Mouse (Mus musculus): Measurements from ENCODE around the gene Lig3. TPM values are rescaled to one million over a fixed set of nuclear protein-coding genes. Genes with fewer than 3 reads are reported as not detected.
A peak's percentile ranks its signal among the peaks of the same experiment; 100 is the strongest.

Gene Lig3
- total RNA-seq (2021) = 10 to 100 TPM; 20.6 to 21.9 TPM
- long read RNA-seq, experiment 1, full-length matches to known transcripts = 3 of 7 reads
- long read RNA-seq, experiment 1, partial matches to known transcripts = 0 of 7 reads
- long read RNA-seq, experiment 1, other reads (novel, unspliced or antisense) = 4 of 7 reads
- long read RNA-seq, experiment 2, full-length matches to known transcripts = 6 of 9 reads
- long read RNA-seq, experiment 2, partial matches to known transcripts = 2 of 9 reads
- long read RNA-seq, experiment 2, other reads (novel, unspliced or antisense) = 1 of 9 reads

DNA sequence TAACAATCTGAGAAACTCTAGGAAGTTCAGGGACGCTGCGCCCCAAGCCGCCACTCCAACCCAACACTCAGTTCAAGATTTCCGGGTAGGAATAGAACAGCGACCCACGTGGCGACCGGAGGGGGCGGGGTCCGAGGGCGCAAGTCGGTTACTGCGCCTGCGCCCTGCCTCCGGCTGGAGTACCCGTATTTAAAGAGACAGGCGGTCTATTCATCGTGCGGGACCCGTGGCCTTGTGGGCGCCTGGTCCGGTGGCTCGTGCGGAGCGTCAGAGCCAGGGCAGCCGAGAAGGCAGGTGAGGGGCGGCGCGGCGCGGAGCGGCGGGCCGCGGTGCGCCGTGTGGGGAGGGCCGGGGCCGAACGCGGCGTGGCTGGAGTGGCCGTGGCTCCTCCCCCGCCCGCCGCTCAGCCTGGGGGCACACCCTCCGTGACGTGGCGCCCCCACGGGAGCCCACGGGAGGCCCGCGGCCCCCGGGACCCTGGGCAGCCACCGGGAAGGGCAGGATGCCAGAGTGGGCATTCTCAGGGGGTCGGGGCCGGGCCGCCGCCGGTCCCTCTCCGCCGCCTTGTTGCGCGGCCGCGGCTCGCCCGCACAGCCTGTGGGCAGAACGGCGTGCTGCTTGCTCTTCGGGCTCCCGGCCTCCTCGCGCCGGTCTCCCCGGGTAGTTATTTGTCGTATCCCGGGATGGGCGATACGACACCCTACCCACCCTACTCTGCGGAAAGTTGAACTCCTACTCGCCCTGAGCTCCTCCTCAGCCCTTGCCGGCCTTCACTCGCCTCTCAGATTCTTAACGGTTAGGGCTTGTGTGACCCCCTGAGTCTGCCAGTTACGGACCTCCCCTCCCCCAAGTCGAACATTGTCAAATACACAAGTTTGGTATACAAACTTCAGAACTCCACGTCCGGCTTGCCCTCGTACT is at the start of gene Lig3:
Lig3 (plus strand) TSS at position 126 of the 921 bp plus-strand sequence.
- intact Hi-C loops (cut with DNase I) = loop anchor here (2.0 kb wide), 1 partner anchor 16 kb away; the partner anchor contains the start of genes Cct6b and Zfp830
- peak; percentile 95 for DNase-seq

- no peak for DNase-seq
- intact Hi-C loops (cut with DNase I) = no loop called here
These were observed 46.7 kb upstream of the Lig3 start for GRCm38 (mm10) chr11:82734227-82734626.

- no peak for DNase-seq
- intact Hi-C loops (cut with DNase I) = no loop called here
These were observed 41.9 kb upstream of the Lig3 start for GRCm38 (mm10) chr11:82739006-82739405.

DNA sequence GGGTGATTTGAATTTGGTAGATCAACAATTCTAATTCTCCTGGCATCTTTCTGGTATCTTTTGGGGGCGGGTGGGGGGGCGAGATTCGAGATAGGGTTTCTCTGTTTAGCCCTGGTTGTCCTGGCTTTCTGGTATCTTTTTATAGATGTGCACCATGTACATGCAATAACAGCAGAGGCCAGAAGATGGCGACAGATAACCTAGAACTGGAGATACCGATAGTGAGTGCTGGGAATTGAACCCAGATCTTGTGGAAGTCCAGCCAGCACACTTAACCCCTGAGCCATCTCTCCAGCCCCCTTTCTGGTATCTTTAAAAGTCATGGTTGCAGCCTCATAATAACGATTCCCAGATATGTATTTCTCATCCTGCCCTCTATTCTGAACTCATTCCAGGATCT is 34.8 kb upstream of the Lig3 start:
- intact Hi-C loops (cut with DNase I) = loop anchor here (1.0 to 5.0 kb wide), 2 partner anchors 126 to 145 kb away; partner anchors contain the start of gene Rffl
- DNase-seq = peak; percentile 34 to 65

- intact Hi-C loops (cut with DNase I) = loop anchor here (1.0 to 5.0 kb wide), 2 partner anchors 125 to 144 kb away; partner anchors contain the start of gene Rffl
- DNase-seq = peak; percentile 13 to 21
These were observed 34.0 kb upstream of the Lig3 start for GRCm38 (mm10) chr11:82746857-82747366.

DNA sequence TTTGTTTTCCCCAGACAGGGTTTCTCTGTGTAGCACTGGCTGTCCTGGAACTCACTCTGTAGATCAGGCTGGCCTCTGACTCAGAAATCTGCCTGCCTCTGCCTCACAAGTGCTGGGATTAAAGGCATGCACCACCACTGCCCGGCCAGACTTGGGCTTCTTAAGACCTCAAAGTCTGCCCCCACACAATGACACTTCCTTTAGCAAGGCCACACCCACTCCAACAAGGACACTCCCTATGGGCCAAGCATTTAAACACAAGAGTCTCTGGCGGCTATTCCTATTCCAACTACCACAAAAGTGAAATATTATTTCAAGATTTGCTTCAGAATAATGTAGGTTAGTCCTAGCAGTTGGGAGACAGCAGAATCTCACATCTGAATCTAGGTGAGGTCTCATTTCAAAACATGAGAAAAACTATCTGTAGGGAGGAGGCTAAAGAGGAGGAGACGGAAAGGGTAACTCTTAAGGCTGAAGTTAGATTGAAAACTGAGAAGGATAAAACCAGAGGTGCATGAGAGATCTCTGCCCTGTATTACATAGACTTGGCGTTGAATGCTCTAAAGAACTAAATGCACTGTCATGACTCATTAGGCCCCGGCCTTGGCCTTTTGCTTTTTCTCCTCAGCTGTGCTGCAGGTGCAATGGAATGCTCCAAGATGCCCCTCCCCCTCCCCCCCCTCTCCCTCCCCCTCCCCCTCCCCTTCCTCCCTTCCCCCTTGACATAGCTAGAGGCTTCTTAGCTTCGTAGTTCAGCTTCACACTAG is 28.4 kb upstream of the Lig3 start:
- DNase-seq = no peak
- intact Hi-C loops (cut with DNase I) = no loop called here

DNA sequence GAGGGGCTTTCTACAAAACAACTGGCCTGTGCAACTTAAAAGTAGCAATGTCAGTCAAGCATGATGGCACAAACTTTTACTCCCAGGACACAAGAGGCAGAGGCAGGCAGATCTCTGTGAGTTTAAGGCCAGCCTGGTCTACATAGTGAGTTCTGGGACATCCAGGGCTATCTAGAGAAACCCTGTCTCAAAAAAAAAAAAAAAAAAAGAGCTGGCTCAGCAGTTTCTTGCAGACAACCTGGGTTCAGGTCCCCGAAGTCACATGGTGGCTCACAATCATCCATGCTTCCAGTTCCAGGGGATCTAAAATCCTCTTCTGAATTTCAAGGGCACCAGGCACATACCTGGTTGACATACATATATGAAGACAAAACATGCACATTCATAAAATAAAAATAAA is 25.0 kb upstream of the Lig3 start:
- intact Hi-C loops (cut with DNase I) = no loop called here
- no peak for DNase-seq

- intact Hi-C loops (cut with DNase I) = loop anchor here (5.0 kb wide), 2 partner anchors 110 to 130 kb away; partner anchors contain the start of genes Fndc8, Rad51d and Rffl
- no peak for DNase-seq
These were observed 18.6 kb upstream of the Lig3 start for GRCm38 (mm10) chr11:82762286-82762829.

GRCm38 (mm10) chr11:82763261-82763660 is 17.6 kb upstream of the Lig3 start:
- intact Hi-C loops (cut with DNase I) = loop anchor here (5.0 kb wide), 2 partner anchors 109 to 129 kb away; partner anchors contain the start of genes Fndc8, Rad51d and Rffl
- no peak for DNase-seq

GRCm38 (mm10) chr11:82763742-82764437 is 17.0 kb upstream of the Lig3 start, which contains the start of the genes Cct6b and Zfp830:
TSS of gene Cct6b (minus strand) at chr11:82764321.
TSS of gene Zfp830 (plus strand) at chr11:82764345.
- peak; percentile 96 for DNase-seq
- intact Hi-C loops (cut with DNase I) = loop anchor here (2.0 to 5.0 kb wide), 3 partner anchors 17 to 128 kb away; partner anchors contain the start of genes Fndc8, Lig3, Rad51d and Rffl

DNA sequence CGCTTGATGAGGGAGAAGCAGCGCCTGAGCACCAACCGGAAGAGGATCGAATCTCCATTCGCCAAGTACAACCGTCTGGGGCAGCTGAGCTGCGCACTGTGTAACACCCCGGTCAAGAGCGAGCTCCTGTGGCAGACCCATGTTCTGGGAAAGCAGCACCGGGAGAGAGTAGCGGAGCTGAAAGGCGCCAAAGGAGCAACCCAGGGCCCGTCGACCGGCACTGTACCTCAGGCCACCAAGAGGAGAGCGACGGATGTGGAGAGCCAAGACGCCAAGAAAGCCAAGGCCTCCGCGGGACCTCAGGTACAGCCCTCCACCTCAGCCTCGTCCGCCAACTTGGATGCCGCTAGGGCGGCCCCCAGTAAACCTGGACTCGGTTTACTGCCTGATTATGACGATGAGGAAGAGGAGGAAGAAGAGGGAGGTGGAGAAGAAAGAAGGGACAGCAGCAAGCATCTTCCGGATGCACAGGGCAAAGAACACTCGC is 16.4 kb upstream of the Lig3 start:
- no peak for DNase-seq
- intact Hi-C loops (cut with DNase I) = loop anchor here (2.0 to 5.0 kb wide), 3 partner anchors 16 to 128 kb away; partner anchors contain the start of genes Fndc8, Lig3, Rad51d and Rffl

DNA sequence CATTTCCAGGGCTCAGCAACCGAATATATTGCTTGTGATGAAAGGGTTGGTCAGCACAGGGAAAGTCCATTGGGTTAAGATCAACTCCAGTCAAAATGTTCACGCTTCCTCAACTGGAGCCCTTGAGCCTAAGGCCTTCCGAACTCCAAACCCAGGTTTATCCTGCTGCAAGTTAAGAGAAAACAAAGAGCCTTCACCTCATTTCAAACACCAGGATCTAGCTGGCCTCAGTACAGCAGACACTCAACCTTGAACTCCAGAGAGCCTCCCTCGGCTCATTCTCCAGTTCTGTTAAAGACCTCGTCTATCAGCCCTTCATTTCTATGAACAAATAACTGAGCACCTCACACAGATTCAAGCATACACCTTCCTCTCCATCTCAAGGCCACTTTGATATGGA is 774 bp upstream of the Lig3 start:
- DNase-seq = no peak
- intact Hi-C loops (cut with DNase I) = loop anchor here (2.0 kb wide), 1 partner anchor 15 kb away; the partner anchor contains the start of genes Cct6b and Zfp830

DNA sequence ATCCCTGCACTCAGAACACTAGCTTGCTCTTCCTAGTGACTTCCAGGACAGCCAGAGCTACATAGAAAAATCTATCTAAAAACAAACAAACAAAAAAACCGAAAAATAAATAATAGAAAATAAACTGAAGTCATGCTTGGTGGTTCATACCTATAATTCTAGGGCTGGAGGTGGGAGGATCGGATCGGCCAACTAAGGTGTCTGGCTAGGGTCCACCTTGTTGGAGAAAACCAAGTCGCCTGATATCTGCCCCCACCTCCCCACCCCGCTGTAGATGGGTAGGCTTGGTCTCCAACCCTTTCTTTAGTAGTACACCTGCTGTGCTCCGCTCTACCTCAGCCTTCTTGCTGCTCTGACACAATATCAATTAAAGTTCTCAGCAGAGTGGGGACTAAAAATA is 1.3 kb downstream of the Lig3 start:
- intact Hi-C loops (cut with DNase I) = no loop called here

GRCm38 (mm10) chr11:82783453-82783852 is 2.5 kb downstream of the Lig3 start:
- intact Hi-C loops (cut with DNase I) = no loop called here
- no peak for DNase-seq

More for the DNA sequence above, 1.3 kb downstream of the Lig3 start:
- no peak for DNase-seq

- intact Hi-C loops (cut with DNase I) = no loop called here
- no peak for DNase-seq
These were observed 25.7 kb downstream of the Lig3 start for GRCm38 (mm10) chr11:82806656-82807055.

GRCm38 (mm10) chr11:82807370-82807769 is 26.5 kb downstream of the Lig3 start:
- intact Hi-C loops (cut with DNase I) = no loop called here
- no peak for DNase-seq

DNA sequence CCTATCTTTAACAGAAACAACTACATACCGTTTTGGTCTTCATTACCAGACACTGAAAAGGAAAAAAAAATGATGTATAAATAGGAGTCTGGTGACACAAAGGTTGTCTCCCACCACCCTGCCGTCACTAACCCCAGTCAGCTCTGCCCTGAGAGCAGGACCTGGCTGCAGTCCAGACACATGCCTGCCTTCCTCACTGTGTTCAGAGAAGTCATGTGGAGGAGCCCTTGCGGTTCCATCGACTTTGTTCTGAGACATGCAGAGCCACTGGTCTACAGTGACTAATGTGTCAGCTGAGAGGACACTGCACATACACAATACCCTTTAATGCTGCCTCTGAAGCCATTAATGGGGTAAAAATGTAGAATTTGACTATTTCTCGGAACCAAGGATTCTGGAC is 27.6 kb downstream of the Lig3 start:
- peak; percentile 15 to 23 for DNase-seq
- intact Hi-C loops (cut with DNase I) = no loop called here

DNA sequence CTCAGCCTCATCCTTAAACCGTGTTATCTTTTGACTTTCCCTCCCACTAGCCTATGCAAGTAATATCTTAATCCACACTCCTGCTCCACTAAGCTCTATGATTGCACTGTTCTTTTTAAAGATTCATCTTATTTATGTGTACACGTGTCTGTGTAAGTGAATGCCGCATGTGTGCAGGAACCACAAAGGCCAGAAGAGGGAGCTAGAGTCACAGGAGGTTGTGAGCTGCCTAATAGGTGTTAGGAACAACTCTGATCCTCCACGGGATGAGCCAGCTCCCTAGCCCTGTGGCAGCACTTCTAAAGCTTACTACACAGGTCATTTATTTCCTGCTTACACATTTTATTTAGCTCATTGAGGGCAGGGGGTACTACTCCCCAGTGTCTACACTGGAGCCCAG is 38.4 kb downstream of the Lig3 start:
- intact Hi-C loops (cut with DNase I) = loop anchor here (1.0 kb wide), 1 partner anchor 51 kb away; no protein-coding TSS in a partner anchor
- DNase-seq = peak; percentile 57 to 74

Measured in heart, postnatal 14 days (tissue).